Mouse (Mus musculus) ES-E14 (cell line): ENCODE results near the gene Kcnq5. TPM values are rescaled to one million over a fixed set of nuclear protein-coding genes. Genes with fewer than 3 reads are reported as not detected.

ENCODE experiments used
- DNase-seq: peaks from one replicate; pipeline ENCODE4 v3.0.0-alpha.2; 2013; ENCODE audit warnings: low read depth, low spot score
- H3K27ac ChIP-seq: 2 replicates; pipeline ENCODE4 v1.5.1; 2012; ENCODE audit warnings: low read depth, mild to moderate bottlenecking, low read length, moderate library complexity, mixed read lengths; ENCODE audit not compliant: poor library complexity, insufficient read depth, severe bottlenecking
- H3K36me3 ChIP-seq: 2 replicates; pipeline ENCODE4 v1.6.1; 2012; ENCODE audit warnings: mild to moderate bottlenecking, low read length, moderate library complexity, mixed read lengths; ENCODE audit not compliant: control insufficient read depth, poor library complexity, insufficient read depth, severe bottlenecking
- H3K4me1 ChIP-seq, 2 experiments: fragments of 150-350 bp in 1 of 2; sonication (generic) in 1 of 2; 2 replicates each; pipeline ENCODE4 v1.6.1; 2012; ENCODE audit warnings: low read length in 2 of 2, mild to moderate bottlenecking in 1 of 2, mixed read lengths in 1 of 2; ENCODE audit not compliant: control insufficient read depth in 2 of 2, insufficient read depth in 2 of 2, poor library complexity in 1 of 2
- H3K4me3 ChIP-seq, 2 experiments: fragments of 150-350 bp in 1 of 2; sonication (generic) in 1 of 2; 2 replicates each; pipeline ENCODE4 v1.5.1; 2012; ENCODE audit warnings: low read length in 2 of 2, low read depth in 1 of 2, mild to moderate bottlenecking in 1 of 2, mixed read lengths in 1 of 2; ENCODE audit not compliant: insufficient read depth in 1 of 2, poor library complexity in 1 of 2, severe bottlenecking in 1 of 2
- H3K9ac ChIP-seq: 2 replicates; pipeline ENCODE4 v1.6.1; 2012; ENCODE audit warnings: low read depth, mild to moderate bottlenecking, low read length, mixed read lengths; ENCODE audit not compliant: poor library complexity, insufficient read depth, severe bottlenecking
- H3K9me3 ChIP-seq: fragments of 150-350 bp; sonication (generic); 2 replicates; pipeline ENCODE4 v1.6.1; 2012; ENCODE audit warnings: low read depth, mild to moderate bottlenecking, low read length; ENCODE audit not compliant: control insufficient read depth, insufficient read depth
- CHD2 ChIP-seq: IDR thresholded peaks from 2 replicates; pipeline ENCODE4 v1.6.1; 2014; ENCODE audit warnings: mild to moderate bottlenecking, low read depth, low read length, inconsistent platforms
- HCFC1 ChIP-seq: IDR thresholded peaks from 2 replicates; pipeline ENCODE4 v1.6.1; 2012; ENCODE audit warnings: low read length, inconsistent platforms, borderline replicate concordance; ENCODE audit not compliant: insufficient read depth
- MAFK ChIP-seq: IDR thresholded peaks from 2 replicates; pipeline ENCODE4 v1.6.1; 2014; ENCODE audit warnings: mild to moderate bottlenecking, low read depth, low read length, inconsistent platforms; ENCODE audit not compliant: insufficient read depth
- ZC3H11A ChIP-seq: IDR thresholded peaks from 2 replicates; pipeline ENCODE4 v1.6.1; 2012; ENCODE audit warnings: low read depth, mild to moderate bottlenecking, inconsistent platforms, low read length, borderline replicate concordance
- ZNF384 ChIP-seq: IDR thresholded peaks from 2 replicates; pipeline ENCODE4 v1.6.1; 2012; ENCODE audit warnings: low read depth, low read length, inconsistent platforms
- in situ Hi-C, 2 experiments: fragments of 600-800 bp; cut with MboI; formaldehyde crosslinking; loops; one replicate each; pipeline ENCODE4 v1.15.1; 2025; ENCODE audit warnings: low sequenced_read_pairs in 2 of 2, inconsistent platforms in 1 of 2; ENCODE audit not compliant: unreplicated experiment in 2 of 2
- total RNA-seq: library from RNA; depleted of rRNA; stranded (reverse); fragments of 300-350 nt; gene quantifications from 2 replicates; pipeline ENCODE4 v1.2.3, GENCODE M21; 2012

The Kcnq5 gene
- total RNA-seq, 1 experiment, result 0.45 TPM

GRCm38 (mm10) chr1:21962896-21963864 lies 1.4 kb upstream of the Kcnq5 start:
- no peaks in the 10 kb centered on the region for H3K36me3 ChIP-seq
- TF ChIP-seq CHD2 (no peak), MAFK (no peak), ZNF384 (no peak), ZC3H11A (no peak), HCFC1 (no peak)
- no peak overlapping the region for H3K4me3 ChIP-seq
- no peak overlapping the region for H3K27ac ChIP-seq
- H3K9me3 ChIP-seq, result no peaks in the 10 kb centered on the region
- DNase-seq, result no peak
- in situ Hi-C loops, result no loop called here
- no peaks in the 10 kb centered on the region; a peak in 1 of 4 replicates for H3K4me1 ChIP-seq
- H3K9ac ChIP-seq, result no peak overlapping the region

GRCm38 (mm10) chr1:21962083-21962471 lies 335 bp upstream of the Kcnq5 start:
- Histone ChIP-seq H3K9ac (no peak overlapping the region), H3K4me1 (no peaks in the 10 kb centered on the region; a peak in 1 of 4 replicates), H3K4me3 (peak overlapping the region; percentile 67 to 70), H3K9me3 (no peaks in the 10 kb centered on the region), H3K27ac (no peak overlapping the region), H3K36me3 (no peaks in the 10 kb centered on the region)
- peak; percentile 17 for DNase-seq
- TF ChIP-seq MAFK, result no peak
- TF ChIP-seq ZC3H11A, result no peak
- TF ChIP-seq ZNF384, result no peak
- TF ChIP-seq HCFC1, result no peak
- no peak for TF ChIP-seq CHD2
- in situ Hi-C loops, result no loop called here

GRCm38 (mm10) chr1:21960421-21961250 lies 1.1 kb downstream of the Kcnq5 start:
- Histone ChIP-seq H3K4me1 (no peaks in the 10 kb centered on the region; a peak in 1 of 4 replicates), H3K36me3 (no peaks in the 10 kb centered on the region), H3K4me3 (peak overlapping the region; percentile 67 to 70), H3K27ac (no peak overlapping the region), H3K9me3 (no peaks in the 10 kb centered on the region), H3K9ac (peak overlapping the region; percentile 11; the same call in 1 of the 2 replicates)
- in situ Hi-C loops, result no loop called here
- TF ChIP-seq HCFC1 (no peak), ZC3H11A (no peak), MAFK (no peak), ZNF384 (no peak), CHD2 (no peak)
- peak; percentile 24 for DNase-seq

GRCm38 (mm10) chr1:21959648-21960285 lies 2.0 kb downstream of the Kcnq5 start:
- no peak for DNase-seq
- H3K36me3 ChIP-seq, result no peaks in the 10 kb centered on the region
- H3K4me1 ChIP-seq, result no peaks in the 10 kb centered on the region; a peak in 1 of 4 replicates
- no peak overlapping the region for H3K27ac ChIP-seq
- in situ Hi-C loops, result no loop called here
- H3K9ac ChIP-seq, result no peak overlapping the region
- no peaks in the 10 kb centered on the region for H3K9me3 ChIP-seq
- no peak overlapping the region for H3K4me3 ChIP-seq
- TF ChIP-seq HCFC1 (no peak), ZC3H11A (no peak), ZNF384 (no peak), CHD2 (no peak), MAFK (no peak)
